Mouse (Mus musculus) forebrain, embryonic 11.5 days (tissue): ENCODE measurements around the gene Pla2g4f. TPM values are rescaled to one million over a fixed set of nuclear protein-coding genes. Genes with fewer than 3 reads are reported as not detected.

Source experiments
- ATAC-seq: fragments of 200-750 bp; cut with Nextera tagmentation; replicated peaks from 2 replicates; pipeline ENCODE4 v1.8.0; 2017; ENCODE audit warnings: moderate TSS enrichment; ENCODE audit not compliant: low FRiP score
- DNase-seq: peaks from one replicate; pipeline ENCODE4 v3.0.0-alpha.2; 2017; ENCODE audit warnings: low spot score
- H3K27ac ChIP-seq: fragments of 300-500 bp; sonication (generic); 2 replicates; pipeline ENCODE4 v1.5.1; 2014; ENCODE audit warnings: low read depth, low read length
- H3K27me3 ChIP-seq: fragments of 300-500 bp; sonication (generic); 2 replicates; pipeline ENCODE4 v1.6.1; 2014; ENCODE audit warnings: mild to moderate bottlenecking, low read length, mixed read lengths; ENCODE audit not compliant: control insufficient read depth, insufficient read depth
- H3K36me3 ChIP-seq: fragments of 300-500 bp; sonication (generic); 2 replicates; pipeline ENCODE4 v1.6.1; 2014; ENCODE audit warnings: mild to moderate bottlenecking, low read length, moderate library complexity, mixed read lengths; ENCODE audit not compliant: control insufficient read depth, insufficient read depth
- H3K4me1 ChIP-seq: fragments of 300-500 bp; sonication (generic); replicated peaks from 2 replicates; pipeline ENCODE4 v1.6.1; 2014; ENCODE audit warnings: low read length, mixed read lengths; ENCODE audit not compliant: control insufficient read depth, insufficient read depth
- H3K4me2 ChIP-seq: fragments of 300-500 bp; sonication (generic); 2 replicates; pipeline ENCODE4 v1.6.1; 2014; ENCODE audit warnings: low read depth, mild to moderate bottlenecking, low read length, moderate library complexity, mixed read lengths; ENCODE audit not compliant: severe bottlenecking
- H3K4me3 ChIP-seq: fragments of 300-500 bp; sonication (generic); 2 replicates; pipeline ENCODE4 v1.5.1; 2014; ENCODE audit warnings: low read depth, low read length
- H3K9ac ChIP-seq: fragments of 300-500 bp; sonication (generic); 2 replicates; pipeline ENCODE4 v1.6.1; 2014; ENCODE audit warnings: low read length
- H3K9me3 ChIP-seq: fragments of 300-500 bp; sonication (generic); 2 replicates; pipeline ENCODE4 v1.6.1; 2016; ENCODE audit warnings: low read length, mixed read lengths; ENCODE audit not compliant: control insufficient read depth
- WGBS: fragments of 180-500 bp; shearing (Covaris S2); extraction: QIAGEN DNeasy Blood & Tissue Kit; methylation state at CpG from one replicate; pipeline ENCODE4 v1.1.7; 2014; 5-methylcytosine and 5-hydroxymethylcytosine counted together
- polyA plus RNA-seq: library from polyadenylated mRNA; unstranded; fragments of >200 nt; fragmentation: Nextera tagmentation; extraction: Ambion mirVana; gene quantifications from 2 replicates; pipeline ENCODE4 v1.2.1, GENCODE M21; 2014

Pla2g4f gene
- not detected in 2 replicates for polyA plus RNA-seq

DNA sequence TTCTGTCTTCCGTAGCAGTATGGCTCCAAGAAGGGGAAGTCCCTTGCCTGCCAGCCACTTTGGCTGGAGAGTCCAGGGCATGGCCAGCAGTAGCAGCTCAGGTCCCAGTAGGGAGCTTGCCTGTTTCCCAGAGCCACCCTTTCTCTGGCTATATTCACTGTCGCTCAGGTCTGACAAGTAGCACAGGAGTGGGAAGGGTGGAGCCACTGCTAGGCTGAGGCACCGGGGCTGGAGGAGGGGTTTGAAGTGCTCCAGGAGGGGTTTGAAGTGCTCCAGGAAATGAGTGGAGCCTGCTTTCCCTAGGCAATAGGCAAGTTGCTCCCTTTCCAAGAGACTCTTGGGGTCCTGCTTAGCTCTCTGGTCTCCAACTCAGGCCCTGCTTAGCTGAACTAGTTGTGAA is at the start of gene Pla2g4f:
Gene Pla2g4f, minus strand, starts transcription at position 190 of the 400 bp plus-strand sequence.
- ATAC-seq (no peak), DNase-seq (no peak)
- Histone ChIP-seq H3K4me1 (no peaks in the 10 kb centered on the region), H3K4me3 (no peak within 1 kb of the TSS), H3K36me3 (no peaks in the 10 kb centered on the region; the same call in 1 of the 2 replicates), H3K9ac (no peak within 1 kb of the TSS), H3K27me3 (no peaks in the 10 kb centered on the region), H3K4me2 (no peak within 1 kb of the TSS), H3K27ac (no peak within 1 kb of the TSS), H3K9me3 (no peaks in the 10 kb centered on the region)
- 66% methylated on average over 3 of the region's 3 CpGs for WGBS

DNA sequence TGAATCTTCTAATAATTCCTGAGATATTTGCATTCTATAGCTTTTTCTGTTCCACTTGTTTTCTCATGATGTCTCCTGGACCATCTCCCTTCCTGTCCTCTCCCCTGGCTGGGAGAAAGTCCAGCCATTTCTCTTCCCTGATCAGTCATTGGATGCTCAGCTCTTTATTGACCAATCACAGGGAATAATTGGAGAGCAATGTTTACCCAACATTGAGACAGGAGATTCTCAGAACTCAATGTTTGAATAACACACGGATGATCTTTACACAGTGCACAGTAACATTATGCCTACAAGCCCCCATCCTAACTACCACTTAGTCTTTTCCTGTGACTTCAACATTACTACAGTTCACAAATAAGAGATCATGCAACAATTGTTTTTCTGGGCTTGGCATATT is 46.5 kb upstream of the Pla2g4f start:
- H3K4me2 ChIP-seq = no peak overlapping the region
- 81% methylated on average over 1 of the region's 1 CpGs for WGBS
- no peak overlapping the region for H3K4me3 ChIP-seq
- H3K9me3 ChIP-seq = no peaks in the 10 kb centered on the region
- no peak for DNase-seq
- no peaks in the 10 kb centered on the region for H3K4me1 ChIP-seq
- no peaks in the 10 kb centered on the region for H3K27me3 ChIP-seq
- H3K27ac ChIP-seq = no peak overlapping the region
- ATAC-seq = no peak
- H3K9ac ChIP-seq = no peak overlapping the region
- no peaks in the 10 kb centered on the region; the same call in 1 of the 2 replicates for H3K36me3 ChIP-seq

DNA sequence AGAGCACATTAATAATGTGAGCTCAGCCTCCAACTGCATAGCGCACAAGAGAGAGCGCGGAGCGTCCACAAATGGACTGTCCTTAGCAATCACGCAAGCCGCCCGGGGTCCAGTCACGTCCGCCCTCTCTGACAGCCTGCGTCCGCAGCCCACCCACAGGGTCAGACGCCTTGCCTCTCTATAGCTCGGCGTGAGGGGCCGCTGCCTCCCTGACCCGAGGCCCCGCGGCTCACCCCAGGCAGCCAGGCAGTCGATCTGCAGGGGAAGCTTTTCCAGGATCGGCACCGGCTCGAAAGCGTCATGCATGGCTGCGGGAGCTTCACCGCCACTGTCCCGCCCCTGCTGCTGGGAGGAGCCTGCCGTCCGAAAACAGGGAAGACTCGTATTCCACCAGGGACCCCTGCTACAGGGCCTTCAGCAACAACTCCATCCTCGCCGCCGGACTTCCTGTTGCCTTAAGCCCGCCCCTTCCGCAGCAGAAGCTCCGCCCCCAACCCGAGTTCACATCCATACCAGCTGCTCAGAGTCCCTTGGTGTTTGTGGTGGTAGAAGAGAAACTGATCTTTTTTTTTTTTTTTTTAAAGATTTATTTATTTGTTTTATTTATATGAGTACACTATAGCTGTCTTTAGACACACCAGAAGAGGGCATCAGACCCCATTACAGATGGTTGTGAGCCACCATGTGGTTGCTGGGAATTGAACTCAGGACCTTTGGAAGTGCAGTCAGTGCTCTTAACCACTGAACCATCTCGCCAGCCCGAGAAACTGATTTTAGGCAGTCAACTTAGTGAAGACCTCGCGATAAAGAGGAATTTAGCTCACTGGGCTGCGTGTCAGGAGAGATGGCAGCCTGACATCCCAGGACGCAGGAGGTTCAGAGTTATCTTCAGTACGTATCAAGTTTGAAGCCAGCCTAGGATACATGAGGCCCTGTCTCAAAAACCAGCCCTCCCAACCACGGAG is 39.0 kb upstream of the Pla2g4f start, which contains the start of gene Vps39:
Gene Vps39, minus strand, starts transcription at position 456 of the 965 bp plus-strand sequence.
- Histone ChIP-seq H3K27ac (0 out of 2 replicates have a peak within 1 kb of the TSS, but pooled peaks have one; percentile 20), H3K9ac (peak within 1 kb of the TSS; percentile 66), H3K9me3 (no peaks in the 10 kb centered on the region), H3K4me1 (no peaks in the 10 kb centered on the region; the same call in 1 of the 2 replicates), H3K4me3 (peak within 1 kb of the TSS; percentile 69), H3K4me2 (peak within 1 kb of the TSS; percentile 70), H3K27me3 (no peaks in the 10 kb centered on the region), H3K36me3 (no peaks in the 10 kb centered on the region; the same call in 1 of the 2 replicates)
- ATAC-seq (peak; percentile 96), DNase-seq (peak; percentile 92)
- WGBS = 11% methylated on average over 44 of the region's 44 CpGs

DNA sequence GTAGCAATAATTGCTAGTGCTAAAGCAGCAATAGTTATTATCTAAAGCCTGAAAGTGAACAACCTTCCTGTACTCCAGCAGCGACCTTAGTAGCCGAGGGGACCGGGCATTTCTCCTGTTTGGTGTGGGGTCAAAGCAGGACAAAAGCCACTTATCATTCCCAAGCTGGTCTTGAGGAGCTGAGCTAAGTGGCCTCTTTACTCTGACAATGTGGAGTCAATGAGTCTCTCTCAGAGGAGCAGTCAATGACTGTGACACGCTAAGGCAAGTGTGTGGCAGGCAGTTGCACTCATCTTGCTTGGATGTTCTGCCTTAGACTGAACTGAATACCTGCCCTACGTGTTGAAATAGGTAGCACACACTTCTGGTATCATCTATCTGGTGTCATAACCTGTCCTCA is 37.4 kb upstream of the Pla2g4f start:
- H3K4me3 ChIP-seq = no peak overlapping the region
- H3K27ac ChIP-seq = no peak overlapping the region
- DNase-seq = no peak
- H3K27me3 ChIP-seq = no peaks in the 10 kb centered on the region
- no peaks in the 10 kb centered on the region; the same call in 1 of the 2 replicates for H3K36me3 ChIP-seq
- no peak overlapping the region for H3K9ac ChIP-seq
- H3K4me1 ChIP-seq = no peaks in the 10 kb centered on the region; the same call in 1 of the 2 replicates
- WGBS = 80% methylated on average over 5 of the region's 5 CpGs
- H3K4me2 ChIP-seq = no peak overlapping the region
- no peaks in the 10 kb centered on the region for H3K9me3 ChIP-seq
- no peak for ATAC-seq

DNA sequence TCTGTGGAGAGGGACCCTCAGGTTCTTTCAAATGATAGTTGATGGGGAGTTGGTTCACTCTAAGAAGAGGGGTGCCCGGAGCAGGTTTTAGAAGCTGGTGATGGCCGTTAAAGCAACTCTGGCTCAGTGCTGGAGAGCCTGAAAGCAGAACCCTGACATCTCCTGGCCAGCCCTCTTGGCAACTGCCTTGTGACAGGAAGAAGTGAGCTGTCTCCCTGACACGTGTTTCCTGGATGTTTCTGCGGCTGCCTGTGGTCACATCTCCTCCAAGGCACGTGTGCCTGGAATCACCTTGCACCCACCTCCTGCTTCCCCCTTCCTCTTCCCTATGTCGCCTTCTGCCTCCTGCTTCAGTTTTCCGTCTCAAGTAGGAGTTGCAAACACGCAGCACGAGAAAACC is 34.2 kb upstream of the Pla2g4f start:
- Histone ChIP-seq H3K36me3 (no peaks in the 10 kb centered on the region; the same call in 1 of the 2 replicates), H3K9me3 (no peaks in the 10 kb centered on the region), H3K4me3 (no peak overlapping the region), H3K27ac (no peak overlapping the region), H3K9ac (no peak overlapping the region), H3K27me3 (no peaks in the 10 kb centered on the region), H3K4me1 (no peaks in the 10 kb centered on the region; the same call in 1 of the 2 replicates), H3K4me2 (no peak overlapping the region)
- DNase-seq (no peak), ATAC-seq (no peak)
- WGBS = 86% methylated on average over 9 of the region's 9 CpGs

DNA sequence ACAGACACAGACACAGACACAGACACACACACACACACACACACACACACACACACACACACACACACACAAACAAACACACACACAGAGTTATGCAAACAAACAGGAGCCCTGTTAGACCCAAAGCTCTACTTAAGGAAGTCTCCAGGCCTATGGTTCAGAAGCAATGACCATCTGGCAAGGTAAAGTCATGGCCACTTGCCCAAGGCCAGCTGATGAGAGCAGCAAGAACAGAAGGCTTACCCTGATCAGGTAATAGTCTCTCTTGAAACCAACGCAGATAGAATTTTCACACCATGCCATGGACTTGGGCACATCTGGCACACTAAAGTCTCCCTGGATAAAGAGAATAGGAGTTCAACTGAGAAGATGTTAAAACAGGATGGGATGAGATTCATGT is 27.8 kb upstream of the Pla2g4f start:
- Histone ChIP-seq H3K4me3 (no peak overlapping the region), H3K9me3 (no peaks in the 10 kb centered on the region), H3K27me3 (no peaks in the 10 kb centered on the region), H3K4me2 (no peak overlapping the region), H3K4me1 (no peaks in the 10 kb centered on the region), H3K9ac (no peak overlapping the region), H3K27ac (no peak overlapping the region), H3K36me3 (peaks cover 2% of the 10 kb centered on the region; the same call in 1 of the 2 replicates)
- ATAC-seq = no peak
- 90% methylated on average over 1 of the region's 1 CpGs for WGBS
- no peak for DNase-seq

DNA sequence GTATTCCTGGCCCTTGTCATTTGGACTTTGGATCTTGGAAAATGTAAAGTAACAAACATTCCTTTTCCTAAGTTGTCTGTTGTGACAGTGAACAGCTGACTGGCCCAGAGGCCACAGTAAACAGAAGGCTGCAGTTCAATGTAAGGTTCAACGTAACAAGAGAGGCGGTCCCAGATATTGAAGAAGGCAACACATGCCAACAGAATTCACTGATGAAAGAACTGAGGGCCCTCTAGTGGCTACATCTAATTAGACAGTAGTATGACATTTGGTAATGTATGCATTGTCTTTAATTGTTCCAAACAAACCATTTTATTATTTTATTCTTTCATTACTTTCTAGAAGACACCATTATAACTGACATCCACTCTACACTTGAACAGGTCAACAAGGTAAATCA is 23.9 kb upstream of the Pla2g4f start:
- Histone ChIP-seq H3K4me3 (no peak overlapping the region), H3K36me3 (peaks cover 2% of the 10 kb centered on the region; the same call in 1 of the 2 replicates), H3K4me2 (no peak overlapping the region), H3K27ac (no peak overlapping the region), H3K9me3 (no peaks in the 10 kb centered on the region), H3K27me3 (no peaks in the 10 kb centered on the region), H3K4me1 (no peaks in the 10 kb centered on the region), H3K9ac (no peak overlapping the region)
- WGBS = 86% methylated on average over 2 of the region's 2 CpGs
- DNase-seq (no peak), ATAC-seq (no peak)

DNA sequence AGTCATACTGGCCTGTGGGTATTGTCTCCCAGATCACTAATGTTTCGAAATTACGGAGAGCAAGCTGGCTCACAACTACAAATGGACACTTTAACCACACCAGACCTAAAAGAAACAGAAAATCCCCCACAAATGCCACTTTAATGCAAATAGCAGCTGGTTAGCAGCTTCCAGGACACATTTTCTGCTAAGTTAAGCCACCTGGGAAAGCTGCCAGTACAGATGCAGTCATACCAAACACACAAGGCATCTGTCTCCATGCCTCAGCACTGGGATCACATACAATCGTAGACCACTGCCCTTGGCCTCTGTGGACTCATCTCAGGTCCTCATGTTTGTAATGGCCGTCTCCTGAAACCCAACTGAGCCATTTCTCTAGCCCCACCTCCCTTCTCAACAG is 17.6 kb upstream of the Pla2g4f start:
- Histone ChIP-seq H3K4me1 (no peaks in the 10 kb centered on the region), H3K9me3 (no peaks in the 10 kb centered on the region), H3K27ac (no peak overlapping the region), H3K36me3 (no peaks in the 10 kb centered on the region; the same call in 1 of the 2 replicates), H3K9ac (no peak overlapping the region), H3K4me3 (no peak overlapping the region), H3K27me3 (no peaks in the 10 kb centered on the region), H3K4me2 (no peak overlapping the region)
- DNase-seq = no peak
- 86% methylated on average over 4 of the region's 4 CpGs for WGBS
- ATAC-seq = no peak
